Mouse (Mus musculus): ENCODE data around the gene Cavin1.

DNA sequence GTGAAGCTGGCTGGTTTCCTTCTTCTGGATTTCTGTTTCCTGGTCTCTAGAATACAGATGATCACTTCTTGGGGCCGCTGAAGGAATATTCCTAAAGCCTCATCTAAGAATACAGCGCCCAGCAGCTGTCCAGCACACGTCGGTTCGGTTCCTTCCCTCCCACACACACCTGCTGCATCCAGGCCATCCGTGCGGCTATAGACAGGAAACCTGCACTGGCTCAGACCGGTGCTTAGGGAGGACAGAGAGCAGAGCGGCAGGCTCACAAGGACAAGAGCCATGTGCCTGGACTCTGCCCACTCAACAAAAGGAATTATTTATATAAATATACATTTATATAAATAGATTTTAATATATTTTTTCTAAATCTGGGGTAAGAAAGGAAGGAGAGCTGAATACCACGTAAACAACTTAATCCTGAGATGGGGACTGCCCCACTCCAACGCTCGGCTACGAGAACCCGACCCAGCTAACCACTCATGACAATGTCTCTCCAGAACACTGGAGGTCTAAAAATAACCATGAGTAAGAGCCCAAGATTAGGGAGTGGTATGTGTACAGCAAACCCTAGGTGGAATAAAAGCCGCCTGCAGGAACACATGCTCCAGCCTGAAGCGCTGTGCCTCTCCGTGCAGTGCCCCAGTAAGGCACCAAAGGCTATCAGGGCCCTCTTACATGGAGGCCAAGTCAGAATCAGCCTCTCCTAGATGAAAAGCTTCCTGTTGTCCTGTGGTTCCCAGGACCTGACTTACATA, 58.1 kb downstream of the Cavin1 start:
- no peak for TF ChIP-seq CTCF (conservative IDR thresholded peaks at IDR 0.05; ENCODE audit: insufficient read depth, insufficient read length, low read depth, low read length)
- no peak for TF ChIP-seq POLR2A (IDR thresholded peaks at IDR 0.05; ENCODE audit: low read depth, low read length)

All from kidney, adult 2 months (tissue).